Comparison of ENCODE assay signal across 18 mouse cellular contexts in the genomic region with DNA sequence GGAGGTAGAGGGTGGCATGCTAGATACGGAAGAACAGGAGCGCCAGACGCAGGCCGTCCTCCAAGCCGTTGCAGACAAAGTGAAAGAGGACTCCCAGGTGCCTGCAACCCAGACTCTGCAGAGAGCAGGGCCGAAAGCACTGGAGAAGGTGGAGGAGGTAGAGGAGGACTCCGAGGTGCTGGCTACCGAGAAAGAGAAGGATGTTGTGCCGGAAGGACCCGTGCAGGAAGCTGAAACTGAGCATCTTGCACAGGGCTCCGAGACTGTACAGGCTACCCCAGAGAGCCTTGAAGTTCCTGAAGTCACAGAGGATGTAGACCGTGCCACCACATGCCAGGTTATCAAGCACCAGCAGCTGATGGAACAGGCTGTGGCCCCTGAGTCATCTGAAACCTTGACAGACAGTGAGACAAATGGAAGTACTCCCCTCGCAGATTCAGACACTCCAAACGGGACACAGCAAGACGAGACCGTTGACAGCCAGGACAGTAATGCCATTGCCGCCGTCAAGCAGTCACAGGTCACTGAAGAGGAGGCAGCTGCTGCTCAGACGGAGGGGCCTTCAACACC. TPM values are rescaled to one million over a fixed set of nuclear protein-coding genes. Genes with fewer than 3 reads are reported as not detected.
DNase-seq lines count a peak whose midpoint lies in the region; ATAC-seq lines count a peak whose summit lies in the region.
"Had no signal": no experiment of that assay in that cellular context is flagged by ENCODE, and none has a peak within 500 bp of the region (broad histone marks: within the 10 kb centered on the region; RNA-seq: fewer than 3 reads in every experiment).

No protein-coding gene starts in this region.

- H3K4me1 ChIP-seq in kidney, embryonic 14.5 days (ENCODE audit: control insufficient read depth, insufficient read depth, low read length) = no peaks in the 10 kb centered on the region
- H3K4me1 ChIP-seq: embryonic facial prominence, embryonic 12.5 days; heart, embryonic 15.5 days; hindbrain, embryonic 13.5 days; neural tube, embryonic 12.5 days had no signal

- H3K4me3 ChIP-seq in kidney, embryonic 14.5 days (ENCODE audit: low read length) = no peak overlapping the region
- H3K4me3 ChIP-seq: embryonic facial prominence, embryonic 12.5 days; heart, embryonic 15.5 days; hindbrain, embryonic 13.5 days; neural tube, embryonic 12.5 days had no signal

- no peak for DNase-seq in kidney, postnatal 10 days
- DNase-seq in cerebellum, postnatal 4 days (ENCODE audit: low spot score in 2 of 2) = no peak
- DNase-seq in lung, postnatal 25 days (ENCODE audit: low spot score) = no peak
- DNase-seq in layer of hippocampus, postnatal 14 days (ENCODE audit: low spot score in 2 of 2) = no peak
- no peak for DNase-seq in heart, postnatal 4 days
- DNase-seq: cerebellum, adult 9-11 months; heart, adult 18-20 months; kidney, postnatal 14 days; liver; lung, adult 18-20 months had no signal

- peaks cover 52% of the 10 kb centered on the region for H3K36me3 ChIP-seq in kidney, embryonic 14.5 days (ENCODE audit: control insufficient read depth, insufficient read depth, low read length)

- no peaks in the 10 kb centered on the region for H3K9me3 ChIP-seq in kidney, embryonic 14.5 days (ENCODE audit: control insufficient read depth, low read length)
- H3K9me3 ChIP-seq: embryonic facial prominence, embryonic 12.5 days; heart, embryonic 15.5 days; hindbrain, embryonic 13.5 days; neural tube, embryonic 12.5 days had no signal

- no peak overlapping the region for H3K4me2 ChIP-seq in kidney, embryonic 14.5 days (replicated peaks; ENCODE audit: low read depth, low read length)
- H3K4me2 ChIP-seq: embryonic facial prominence, embryonic 12.5 days; heart, embryonic 15.5 days; hindbrain, embryonic 13.5 days; neural tube, embryonic 12.5 days had no signal

- 71% methylated on average over 19 of the region's 19 CpGs for WGBS in kidney, embryonic 14.5 days

- H3K27ac ChIP-seq in kidney, embryonic 14.5 days (ENCODE audit: low read depth, low read length) = no peak overlapping the region
- H3K27ac ChIP-seq: embryonic facial prominence, embryonic 12.5 days; heart, embryonic 15.5 days; hindbrain, embryonic 13.5 days; neural tube, embryonic 12.5 days had no signal

- no peak overlapping the region for H3K9ac ChIP-seq in kidney, embryonic 14.5 days (ENCODE audit: low read depth, low read length)
- H3K9ac ChIP-seq: embryonic facial prominence, embryonic 12.5 days; heart, embryonic 15.5 days; hindbrain, embryonic 13.5 days; neural tube, embryonic 12.5 days had no signal

- ATAC-seq in kidney, embryonic 14.5 days (ENCODE audit: low FRiP score, low TSS enrichment) = 0 out of 2 replicates have a peak, but pooled peaks have one; percentile 7
- peak; percentile 30; the same call in 1 of the 2 replicates for ATAC-seq in granulocyte monocyte progenitor cell, adult 5-6 weeks (replicated peaks; ENCODE audit: poor library complexity, severe bottlenecking)
- peak; percentile 35 for ATAC-seq in neutrophil, adult 5-6 weeks (ENCODE audit: extremely low read depth, insufficient number of reproducible peaks, low FRiP score, poor library complexity, severe bottlenecking)
- ATAC-seq: intestine, postnatal 0 days had no signal

- no peaks in the 10 kb centered on the region for H3K27me3 ChIP-seq in kidney, embryonic 14.5 days (ENCODE audit: control insufficient read depth, insufficient read depth, low read length)
- H3K27me3 ChIP-seq: embryonic facial prominence, embryonic 12.5 days; heart, embryonic 15.5 days; hindbrain, embryonic 13.5 days; neural tube, embryonic 12.5 days had no signal

RNA-seq across cellular contexts. Expression of a gene that starts 31.9 kb away (rescaled TPM):
- polyA plus RNA-seq in kidney, embryonic 14.5 days (2014; fragmentation: Nextera tagmentation; extraction: Ambion mirVana) = 11.5 and 18.4 TPM in 2 replicates
- 6.8 and 12.9 TPM in 2 replicates for total RNA-seq in granulocyte monocyte progenitor cell, adult 5-6 weeks (2014; fragmentation: Nextera tagmentation)
- 11.1 and 13.4 TPM in 2 replicates for total RNA-seq in granulocyte monocyte progenitor cell, adult 5-6 weeks (2017)
- total RNA-seq in neutrophil, adult 5-6 weeks (2017) = 26.5 and 27.2 TPM in 2 replicates
- total RNA-seq in layer of hippocampus, postnatal 14 days (2021) = 10 to 100 TPM in 1 of 2 experiments, 1 to 10 TPM in 1; 9.9 to 10.6 TPM
- 10 to 100 TPM; 10.6 to 10.9 TPM for total RNA-seq in heart, postnatal 4 days (2021)
